Mouse (Mus musculus) E14TG2a.4 (cell line): ENCODE results near the gene Stk10.

Experiments used
- CTCF ChIP-seq: conservative IDR thresholded peaks from 2 replicates; pipeline ENCODE4 v1.5.1; 2014; ENCODE audit warnings: low read length
- POU5F1 ChIP-seq: IDR thresholded peaks from 2 replicates; pipeline ENCODE4 v1.6.1; 2014; ENCODE audit warnings: low read length, borderline replicate concordance

GRCm38 (mm10) chr11:32519354-32519753 is 13.8 kb upstream of the Stk10 start:
- no peak for TF ChIP-seq POU5F1
- TF ChIP-seq CTCF: no peak
